Mouse (Mus musculus): ENCODE measurements at regions not wholly inside any gene's neighbourhood (a gene's known extent, or its start where the extent isn't known, plus 50 kb on each side); places are given as distances from the start of the nearest gene placed in this dataset.

- TF ChIP-seq ZC3H11A (IDR thresholded peaks at IDR 0.05; ENCODE audit: borderline replicate concordance, low read depth, low read length) (no peak), ZNF384 (IDR thresholded peaks at IDR 0.05; ENCODE audit: low read depth, low read length) (no peak), HCFC1 (IDR thresholded peaks at IDR 0.05; ENCODE audit: borderline replicate concordance, insufficient read depth, low read length) (no peak)
These were observed 241.8 kb downstream of the Gsdmc2 start for GRCm38 (mm10) chr15:63603100-63603714.

Data from ES-E14 (cell line).